Mouse (Mus musculus) neural tube, embryonic 10.5 days (tissue): ENCODE data around the gene Tgfbr3l.

Experiments
- DNase-seq: peaks from one replicate; pipeline ENCODE4 v3.0.0-alpha.2; 2017; ENCODE audit warnings: low spot score; ENCODE audit errors: extremely low spot score

The Tgfbr3l gene

GRCm38 (mm10) chr8:4265160-4265914 is 17.3 kb downstream of the Tgfbr3l start:
- no peak for DNase-seq

GRCm38 (mm10) chr8:4267627-4268026 is 19.6 kb downstream of the Tgfbr3l start:
- no peak for DNase-seq

- no peak for DNase-seq
Observed at GRCm38 (mm10) chr8:4269609-4270008, 21.6 kb downstream of the Tgfbr3l start.

GRCm38 (mm10) chr8:4275275-4276110 is 27.5 kb downstream of the Tgfbr3l start, which contains the start of gene Timm44:
Timm44 (minus strand) TSS chr8:4275913.
- peak; percentile 91 for DNase-seq

- no peak for DNase-seq
Observed at GRCm38 (mm10) chr8:4276111-4276465, 28.1 kb downstream of the Tgfbr3l start.

- no peak for DNase-seq
Observed at GRCm38 (mm10) chr8:4292738-4293137, 44.7 kb downstream of the Tgfbr3l start.

GRCm38 (mm10) chr8:4297822-4298221 is 49.8 kb downstream of the Tgfbr3l start:
- no peak for DNase-seq
